Mouse (Mus musculus): ENCODE measurements around the gene Hs3st4. TPM values are rescaled to one million over a fixed set of nuclear protein-coding genes. Genes with fewer than 3 reads are reported as not detected.

Gene Hs3st4
- polyA plus RNA-seq, 1 experiment from 2014 or later = 0.89 TPM

DNA sequence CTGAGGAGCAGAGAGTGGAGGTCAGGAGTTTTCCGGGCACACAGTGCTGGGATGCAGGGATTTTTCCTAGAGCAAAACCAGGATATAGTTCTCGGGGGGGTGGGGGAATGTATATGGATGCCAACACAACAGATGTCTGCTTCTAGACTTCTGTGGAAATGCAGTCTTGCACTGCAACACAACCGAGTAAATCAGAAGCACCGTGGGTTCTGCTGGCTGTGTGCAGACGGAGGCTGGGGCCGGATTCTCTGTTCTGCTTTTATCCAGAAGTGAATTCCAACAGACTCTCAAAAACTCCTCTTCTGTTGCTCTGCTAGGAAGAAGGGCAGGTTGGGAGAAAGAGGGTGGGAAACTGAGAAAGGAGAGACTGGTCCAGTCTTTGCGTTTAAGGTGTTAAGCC is 15.9 kb downstream of the Hs3st4 start:
- H3K27ac ChIP-seq (ENCODE audit: poor library complexity, severe bottlenecking) = no peak overlapping the region
- no peaks in the 10 kb centered on the region for H3K9me3 ChIP-seq (replicated peaks)
- H3K4me2 ChIP-seq = no peak overlapping the region
- H3K4me1 ChIP-seq (replicated peaks) = no peaks in the 10 kb centered on the region
- no peaks in the 10 kb centered on the region for H3K27me3 ChIP-seq (replicated peaks)
- 64% methylated on average over 7 of the region's 7 CpGs for WGBS
- no peak overlapping the region for H3K4me3 ChIP-seq
- no peak for ATAC-seq (ENCODE audit: insufficient number of reproducible peaks, low FRiP score)
- no peaks in the 10 kb centered on the region for H3K36me3 ChIP-seq
- no peak overlapping the region for H3K9ac ChIP-seq

DNA sequence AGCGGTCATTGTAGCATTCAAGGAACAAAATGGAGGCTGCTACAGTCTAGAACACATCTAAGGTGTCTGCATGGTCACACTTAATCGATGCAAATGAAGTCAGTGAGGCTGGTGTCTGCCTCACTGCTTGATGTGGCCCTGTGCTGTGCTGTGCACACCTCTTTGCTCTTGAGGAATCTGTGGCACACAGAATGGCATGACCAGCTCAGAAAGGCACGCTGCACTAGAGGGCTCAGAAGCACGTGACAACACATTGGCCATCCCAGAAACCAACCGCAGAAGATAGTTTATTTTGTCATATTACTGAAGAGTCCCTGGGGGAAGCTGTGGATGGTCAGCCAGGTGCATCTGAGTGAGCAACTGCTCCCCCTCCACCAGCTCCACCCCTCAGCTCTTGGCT is 44.2 kb downstream of the Hs3st4 start:
- peaks cover 6% of the 10 kb centered on the region; the same call in 1 of the 2 replicates for H3K9me3 ChIP-seq (replicated peaks)
- WGBS = 74% methylated on average over 5 of the region's 5 CpGs
- H3K27ac ChIP-seq (ENCODE audit: poor library complexity, severe bottlenecking) = no peak overlapping the region
- H3K27me3 ChIP-seq (replicated peaks) = no peaks in the 10 kb centered on the region
- no peak overlapping the region for H3K9ac ChIP-seq
- H3K36me3 ChIP-seq = no peaks in the 10 kb centered on the region
- H3K4me1 ChIP-seq (replicated peaks) = no peaks in the 10 kb centered on the region
- H3K4me2 ChIP-seq = no peak overlapping the region
- H3K4me3 ChIP-seq = no peak overlapping the region
- ATAC-seq (ENCODE audit: insufficient number of reproducible peaks, low FRiP score) = no peak

DNA sequence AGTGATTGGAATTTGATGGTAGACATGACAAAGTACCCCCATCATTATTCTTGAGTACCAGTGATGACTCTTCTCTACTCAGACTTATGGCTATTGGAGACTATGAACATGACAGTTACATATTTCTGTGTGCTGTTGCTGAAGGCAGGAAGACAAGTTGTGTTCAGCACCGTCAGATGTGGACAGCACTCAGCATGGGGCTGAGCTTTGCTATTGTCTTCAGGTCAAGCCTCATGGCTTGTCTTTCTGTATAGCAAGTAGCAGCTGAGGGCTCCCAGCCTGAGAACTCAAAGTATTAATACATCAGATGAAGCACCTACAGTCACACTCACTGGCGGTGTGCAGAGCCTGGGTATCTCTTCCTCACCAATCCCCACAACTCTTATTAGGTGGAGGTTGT is 49.6 kb downstream of the Hs3st4 start:
- Histone ChIP-seq H3K36me3 (no peaks in the 10 kb centered on the region), H3K27ac (ENCODE audit: poor library complexity, severe bottlenecking) (no peak overlapping the region), H3K9ac (no peak overlapping the region), H3K9me3 (replicated peaks) (peaks cover 6% of the 10 kb centered on the region; the same call in 1 of the 2 replicates), H3K4me2 (no peak overlapping the region), H3K4me1 (replicated peaks) (no peaks in the 10 kb centered on the region), H3K4me3 (no peak overlapping the region), H3K27me3 (replicated peaks) (no peaks in the 10 kb centered on the region)
- no peak for ATAC-seq (ENCODE audit: insufficient number of reproducible peaks, low FRiP score)
- 42% methylated on average over 2 of the region's 2 CpGs for WGBS

DNA sequence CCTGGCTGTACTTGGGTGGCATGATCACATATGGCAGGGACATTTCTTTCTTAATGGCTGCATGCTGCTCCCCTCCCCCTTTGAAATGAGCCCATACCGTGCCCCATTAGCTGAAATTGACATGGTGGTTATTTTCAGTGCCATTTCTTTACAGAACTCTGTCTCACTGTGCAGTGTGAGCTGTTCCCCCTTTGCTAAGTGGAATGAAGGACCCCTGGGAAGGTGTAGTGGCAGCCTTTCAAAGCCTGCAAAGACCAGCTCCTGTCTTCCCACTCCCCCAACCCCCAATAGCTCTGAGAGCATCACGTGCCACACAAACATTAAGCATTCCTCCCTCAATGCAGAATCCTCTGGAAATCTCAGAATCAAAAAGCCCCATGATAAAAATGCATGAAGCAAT is 50.7 kb downstream of the Hs3st4 start:
- H3K4me2 ChIP-seq = no peak overlapping the region
- no peak overlapping the region for H3K4me3 ChIP-seq
- no peaks in the 10 kb centered on the region for H3K4me1 ChIP-seq (replicated peaks)
- ATAC-seq (ENCODE audit: insufficient number of reproducible peaks, low FRiP score) = no peak
- H3K27me3 ChIP-seq (replicated peaks) = no peaks in the 10 kb centered on the region
- H3K9ac ChIP-seq = no peak overlapping the region
- no peak overlapping the region for H3K27ac ChIP-seq (ENCODE audit: poor library complexity, severe bottlenecking)
- WGBS = 73% methylated on average over 2 of the region's 2 CpGs
- H3K9me3 ChIP-seq (replicated peaks) = peaks cover 6% of the 10 kb centered on the region; the same call in 1 of the 2 replicates
- H3K36me3 ChIP-seq = no peaks in the 10 kb centered on the region

DNA sequence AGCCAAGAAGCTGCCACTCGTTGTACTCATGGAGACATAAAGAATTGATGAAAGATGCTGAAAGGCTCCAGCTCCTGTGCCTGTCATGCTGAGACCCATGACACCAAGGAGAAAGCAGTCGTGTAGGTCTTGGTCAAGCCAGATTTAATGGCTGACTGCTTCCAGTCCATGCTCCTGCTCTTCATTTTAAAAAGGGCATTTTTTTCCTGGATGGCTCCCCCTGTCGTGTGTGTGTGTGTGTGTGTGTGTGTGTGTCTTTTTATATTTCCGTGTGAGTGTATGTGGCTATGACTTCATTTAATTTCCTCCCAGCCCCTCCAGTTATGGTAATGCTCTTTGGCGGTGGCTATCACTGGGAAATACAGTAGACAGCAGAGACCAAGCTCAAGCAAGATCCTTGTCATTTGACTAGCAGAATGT is 54.6 kb downstream of the Hs3st4 start:
- no peaks in the 10 kb centered on the region for H3K27me3 ChIP-seq (replicated peaks)
- H3K9ac ChIP-seq = no peak overlapping the region
- WGBS = 61% methylated on average over 5 of the region's 5 CpGs
- H3K9me3 ChIP-seq (replicated peaks) = no peaks in the 10 kb centered on the region
- no peak overlapping the region for H3K4me2 ChIP-seq
- H3K4me1 ChIP-seq (replicated peaks) = no peaks in the 10 kb centered on the region
- H3K27ac ChIP-seq (ENCODE audit: poor library complexity, severe bottlenecking) = no peak overlapping the region
- no peaks in the 10 kb centered on the region for H3K36me3 ChIP-seq
- no peak for ATAC-seq (ENCODE audit: insufficient number of reproducible peaks, low FRiP score)
- no peak overlapping the region for H3K4me3 ChIP-seq

DNA sequence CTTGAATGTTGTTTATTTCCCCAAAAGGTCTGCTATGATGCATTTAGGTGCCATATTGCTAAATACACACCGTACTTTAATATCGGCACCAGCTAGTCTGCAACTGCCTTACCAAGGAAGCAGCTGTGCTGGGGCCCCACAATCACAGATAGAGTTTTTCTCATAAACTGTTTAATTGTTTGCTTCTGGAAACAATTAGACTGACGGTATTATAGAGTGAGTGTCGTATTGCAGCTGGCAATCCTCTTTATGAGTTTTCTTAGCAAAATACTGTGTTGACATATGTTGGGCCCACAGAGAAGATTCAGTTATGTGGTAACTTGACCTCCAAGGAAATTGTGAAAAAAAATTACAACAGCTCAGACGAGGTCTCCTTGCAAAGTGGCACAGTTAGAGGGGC is 56.5 kb downstream of the Hs3st4 start:
- Histone ChIP-seq H3K9me3 (replicated peaks) (no peaks in the 10 kb centered on the region), H3K9ac (no peak overlapping the region), H3K4me1 (replicated peaks) (no peaks in the 10 kb centered on the region), H3K27me3 (replicated peaks) (no peaks in the 10 kb centered on the region), H3K4me2 (no peak overlapping the region), H3K27ac (ENCODE audit: poor library complexity, severe bottlenecking) (no peak overlapping the region), H3K4me3 (no peak overlapping the region), H3K36me3 (no peaks in the 10 kb centered on the region)
- ATAC-seq (ENCODE audit: insufficient number of reproducible peaks, low FRiP score) = no peak
- 75% methylated on average over 5 of the region's 5 CpGs for WGBS

DNA sequence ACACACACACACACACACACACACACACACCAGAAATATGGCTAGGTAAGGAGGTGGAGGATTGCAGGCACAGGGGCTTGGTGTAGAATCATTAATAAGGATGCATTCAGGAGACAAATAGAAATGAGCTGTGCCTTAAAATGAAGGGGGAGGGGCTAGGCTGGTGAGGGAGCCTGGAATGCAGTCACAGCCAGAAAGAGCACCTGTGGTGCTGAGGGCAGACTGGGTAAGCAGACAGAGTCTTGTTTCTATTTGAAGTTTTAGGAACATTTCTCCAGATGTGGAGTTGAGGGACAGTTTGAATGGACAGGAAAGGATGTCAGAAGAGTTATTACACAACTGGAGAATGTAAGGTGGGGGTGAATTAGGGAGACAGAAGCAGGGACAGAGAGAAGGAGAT is 64.7 kb downstream of the Hs3st4 start:
- peaks cover 5% of the 10 kb centered on the region; the same call in 1 of the 2 replicates for H3K9me3 ChIP-seq (replicated peaks)
- H3K27me3 ChIP-seq (replicated peaks) = no peaks in the 10 kb centered on the region
- H3K9ac ChIP-seq = no peak overlapping the region
- H3K36me3 ChIP-seq = no peaks in the 10 kb centered on the region
- no peaks in the 10 kb centered on the region for H3K4me1 ChIP-seq (replicated peaks)
- no peak for ATAC-seq (ENCODE audit: insufficient number of reproducible peaks, low FRiP score)
- no peak overlapping the region for H3K4me3 ChIP-seq
- no peak overlapping the region for H3K27ac ChIP-seq (ENCODE audit: poor library complexity, severe bottlenecking)
- no peak overlapping the region for H3K4me2 ChIP-seq

DNA sequence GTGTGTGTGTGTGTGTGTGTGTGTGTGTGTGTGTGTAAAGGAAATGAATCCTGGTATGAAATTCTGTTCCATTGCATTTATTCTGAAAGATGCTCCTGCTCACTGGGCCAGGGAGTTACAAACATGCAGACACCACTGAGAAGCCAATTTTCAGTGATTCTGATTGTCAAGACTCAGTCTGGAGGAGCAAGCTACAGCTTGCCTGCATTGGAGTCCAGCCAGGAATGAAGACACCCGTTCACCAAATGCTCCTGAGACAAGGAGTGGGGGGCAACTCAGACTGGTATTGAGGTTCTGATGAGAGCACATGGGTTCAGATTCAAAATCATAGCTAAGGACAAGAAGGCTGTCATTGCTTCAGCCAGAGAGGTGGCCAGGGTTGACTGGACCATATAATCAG is 66.3 kb downstream of the Hs3st4 start:
- Histone ChIP-seq H3K4me3 (no peak overlapping the region), H3K27ac (ENCODE audit: poor library complexity, severe bottlenecking) (no peak overlapping the region), H3K9ac (no peak overlapping the region), H3K27me3 (replicated peaks) (no peaks in the 10 kb centered on the region), H3K36me3 (no peaks in the 10 kb centered on the region), H3K9me3 (replicated peaks) (peaks cover 5% of the 10 kb centered on the region; the same call in 1 of the 2 replicates), H3K4me2 (no peak overlapping the region), H3K4me1 (replicated peaks) (no peaks in the 10 kb centered on the region)
- WGBS = 68% methylated on average over 1 of the region's 1 CpGs
- no peak for ATAC-seq (ENCODE audit: insufficient number of reproducible peaks, low FRiP score)

DNA sequence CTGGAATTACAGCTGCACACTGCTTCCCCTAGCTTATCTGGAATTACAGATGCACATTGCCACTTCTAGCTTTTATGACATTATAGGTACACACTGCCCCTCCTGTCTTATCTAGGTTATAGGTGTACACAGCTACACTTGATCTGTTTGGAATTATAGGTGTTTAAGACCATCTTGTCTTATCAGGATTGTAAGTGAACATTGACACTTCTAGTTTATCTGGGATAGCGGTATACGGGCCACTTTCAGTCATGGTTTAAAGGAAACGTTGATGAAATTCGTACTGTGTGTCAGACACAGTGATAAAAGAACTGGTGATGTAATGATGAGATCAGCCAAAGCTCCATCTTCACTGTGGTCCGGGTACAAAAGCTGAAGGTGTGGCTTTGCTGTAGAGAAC is 67.8 kb downstream of the Hs3st4 start:
- Histone ChIP-seq H3K4me3 (no peak overlapping the region), H3K9me3 (replicated peaks) (peaks cover 5% of the 10 kb centered on the region; the same call in 1 of the 2 replicates), H3K27me3 (replicated peaks) (no peaks in the 10 kb centered on the region), H3K36me3 (no peaks in the 10 kb centered on the region), H3K4me2 (no peak overlapping the region), H3K27ac (ENCODE audit: poor library complexity, severe bottlenecking) (no peak overlapping the region), H3K4me1 (replicated peaks) (no peaks in the 10 kb centered on the region), H3K9ac (no peak overlapping the region)
- WGBS = 72% methylated on average over 5 of the region's 5 CpGs
- no peak for ATAC-seq (ENCODE audit: insufficient number of reproducible peaks, low FRiP score)

DNA sequence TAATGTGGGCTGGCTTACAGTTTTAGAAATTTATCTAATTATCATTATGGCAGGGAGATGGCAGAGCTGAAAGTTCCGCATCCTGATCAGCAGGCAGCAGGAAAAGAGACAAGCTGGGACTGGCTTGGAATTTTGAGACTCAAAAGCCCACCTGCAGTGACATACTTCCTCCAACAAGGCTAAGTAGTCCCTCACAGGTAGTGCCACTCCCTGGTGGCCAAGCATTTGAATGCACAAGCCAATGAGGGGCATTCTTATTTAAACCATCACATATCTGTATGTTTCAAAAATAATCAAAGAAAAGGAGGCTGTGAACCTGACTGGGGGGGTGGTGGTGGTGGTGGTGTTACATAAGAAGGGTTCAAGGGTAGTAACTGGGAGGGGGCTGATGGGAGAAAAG is 101.1 kb downstream of the Hs3st4 start:
- no peak for ATAC-seq (ENCODE audit: insufficient number of reproducible peaks, low FRiP score)
- WGBS = 70% methylated on average over 1 of the region's 1 CpGs

DNA sequence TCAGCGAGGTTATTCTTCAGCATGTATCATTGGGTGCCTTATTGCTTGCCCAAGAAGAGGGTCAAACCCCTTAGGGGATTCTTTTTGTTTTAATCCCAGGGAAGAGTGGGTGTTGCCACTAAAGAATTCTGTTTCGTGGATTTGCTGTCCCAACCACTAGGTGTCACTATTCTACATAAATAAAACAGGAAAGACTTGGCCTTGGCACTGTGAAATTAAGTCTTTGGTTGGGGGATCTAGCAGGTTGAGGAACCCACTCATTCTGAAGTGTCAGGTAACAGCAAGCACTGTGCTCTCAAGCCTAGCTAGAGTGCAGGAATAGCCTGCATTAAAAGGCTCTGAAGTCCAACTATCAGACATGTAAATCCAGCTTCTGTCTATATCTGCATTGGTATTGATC is 146.3 kb downstream of the Hs3st4 start:
- no peaks in the 10 kb centered on the region for H3K36me3 ChIP-seq
- H3K4me2 ChIP-seq = no peak overlapping the region
- no peaks in the 10 kb centered on the region for H3K4me1 ChIP-seq (replicated peaks)
- no peak overlapping the region for H3K27ac ChIP-seq (ENCODE audit: poor library complexity, severe bottlenecking)
- WGBS = 5% methylated on average over 2 of the region's 2 CpGs
- H3K9ac ChIP-seq = no peak overlapping the region
- no peak overlapping the region for H3K4me3 ChIP-seq
- H3K27me3 ChIP-seq (replicated peaks) = no peaks in the 10 kb centered on the region
- no peak for ATAC-seq (ENCODE audit: insufficient number of reproducible peaks, low FRiP score)
- no peaks in the 10 kb centered on the region for H3K9me3 ChIP-seq (replicated peaks)

More for the DNA sequence above, 101.1 kb downstream of the Hs3st4 start:
- H3K36me3 ChIP-seq = no peaks in the 10 kb centered on the region
- H3K27ac ChIP-seq (ENCODE audit: poor library complexity, severe bottlenecking) = no peak overlapping the region
- H3K9me3 ChIP-seq (replicated peaks) = no peaks in the 10 kb centered on the region
- H3K4me2 ChIP-seq = no peak overlapping the region
- no peaks in the 10 kb centered on the region for H3K27me3 ChIP-seq (replicated peaks)
- no peak overlapping the region for H3K4me3 ChIP-seq
- no peak overlapping the region for H3K9ac ChIP-seq
- no peaks in the 10 kb centered on the region for H3K4me1 ChIP-seq (replicated peaks)

DNA sequence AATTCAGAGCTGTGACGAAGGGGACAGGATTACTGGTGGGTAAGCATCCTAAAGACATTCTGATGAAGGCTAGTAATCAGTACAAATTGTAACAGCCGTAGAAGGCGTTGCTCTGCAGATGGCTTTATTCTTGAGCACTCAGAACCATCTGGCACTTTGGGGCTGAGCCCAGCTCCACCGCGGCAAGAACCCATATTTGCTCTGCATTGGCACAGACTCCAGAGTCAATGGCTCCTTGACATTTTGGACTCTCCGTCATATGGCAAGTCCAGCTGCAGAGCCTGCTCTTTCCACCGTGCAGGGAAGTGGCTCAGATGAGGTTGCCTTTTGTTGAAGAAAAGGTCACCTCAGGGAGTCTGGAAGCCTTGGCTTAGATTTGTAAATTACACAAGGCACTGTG is 148.6 kb downstream of the Hs3st4 start:
- 77% methylated on average over 7 of the region's 7 CpGs for WGBS
- Histone ChIP-seq H3K27ac (ENCODE audit: poor library complexity, severe bottlenecking) (no peak overlapping the region), H3K4me1 (replicated peaks) (no peaks in the 10 kb centered on the region)

More for the DNA sequence above, 148.6 kb downstream of the Hs3st4 start:
- Histone ChIP-seq H3K9me3 (replicated peaks) (no peaks in the 10 kb centered on the region), H3K27me3 (replicated peaks) (no peaks in the 10 kb centered on the region), H3K4me3 (no peak overlapping the region), H3K4me2 (no peak overlapping the region), H3K9ac (no peak overlapping the region), H3K36me3 (no peaks in the 10 kb centered on the region)
- no peak for ATAC-seq (ENCODE audit: insufficient number of reproducible peaks, low FRiP score)
